Mouse (Mus musculus) embryonic fibroblast, embryonic 13.5 days (primary cell): ENCODE measurements around the gene Rac1.

Experiments
- CTCF ChIP-seq: IDR thresholded peaks from 2 replicates; pipeline ENCODE4 v1.5.1; 2011; ENCODE audit warnings: mild to moderate bottlenecking, control low read depth, low read length, moderate library complexity, borderline replicate concordance; ENCODE audit not compliant: insufficient read depth
- POLR2A ChIP-seq: IDR thresholded peaks from 2 replicates; pipeline ENCODE4 v1.6.1; 2011; ENCODE audit warnings: low read depth, mild to moderate bottlenecking, control low read depth, low read length, moderate library complexity

DNA sequence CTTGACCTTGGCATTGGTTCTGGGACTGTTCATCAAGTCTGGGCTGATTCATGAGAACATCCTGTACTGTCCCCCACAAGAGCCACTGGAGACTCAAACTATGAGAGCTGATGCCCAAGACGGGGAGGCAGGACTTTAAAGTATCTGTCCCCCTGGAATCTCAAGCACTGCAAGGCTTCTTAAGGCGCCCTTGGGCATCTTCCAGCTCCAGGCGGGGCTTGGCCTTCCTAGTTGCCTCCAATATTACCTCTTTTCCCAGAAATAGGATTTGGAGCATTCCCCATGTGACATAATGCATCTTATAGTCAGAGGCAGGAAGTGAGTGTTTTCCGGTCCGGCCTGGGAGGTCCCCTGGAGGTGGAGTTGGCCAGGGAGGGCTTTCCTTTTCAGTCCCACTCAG is 44.4 kb upstream of the Rac1 start:
- TF ChIP-seq POLR2A (no peak), CTCF (no peak)
